Mouse (Mus musculus) adrenal gland, adult 2 months (tissue): Measurements from ENCODE around the gene Mrps27. TPM values are rescaled to one million over a fixed set of nuclear protein-coding genes. Genes with fewer than 3 reads are reported as not detected.

Experiments used
- polyA plus RNA-seq: library from polyadenylated mRNA; depleted of rRNA; stranded (reverse); fragments of >200 nt; gene quantifications from 2 replicates; pipeline ENCODE4 v1.2.3, GENCODE M21; 2012; rRNA removed
- total RNA-seq, 2 experiments: library from RNA; stranded (reverse); gene quantifications; 2 replicates each; pipeline ENCODE4 v1.2.3; 2021

The Mrps27 gene
- total and polyA plus RNA-seq, 3 experiments = 20.6 to 54.2 (median 45.6) TPM

Other genes with a start within 250 kb of the Mrps27 start
- 1 to 10 TPM; 4.6 TPM for gene Zfp366, start 160.0 kb upstream of the Mrps27 start, total RNA-seq
- 1.8 and 2.9 TPM in 2 replicates for gene Zfp366, start 160.0 kb upstream of the Mrps27 start, polyA plus RNA-seq
- gene Ptcd2, start 81 bp upstream of the Mrps27 start, total RNA-seq = 10 to 100 TPM; 30.8 to 39.7 TPM
- 10.0 and 15.0 TPM in 2 replicates for gene Ptcd2, start 81 bp upstream of the Mrps27 start, polyA plus RNA-seq
- 100 to 1,000 TPM; 107 to 110 TPM for gene Map1b, start 171.8 kb downstream of the Mrps27 start, total RNA-seq
- gene Map1b, start 171.8 kb downstream of the Mrps27 start, polyA plus RNA-seq = 2.4 and 4.0 TPM in 2 replicates